Comparison of ENCODE assay signal across 18 mouse cellular contexts in genomic region chr6:32961477-32961876, GRCm38 (mm10).
"Had no signal": no experiment of that assay in that cellular context is flagged by ENCODE, and none has a peak within 500 bp of the region (broad histone marks: within the 10 kb centered on the region; RNA-seq: fewer than 3 reads in every experiment).

No protein-coding gene starts in this region.

- ATAC-seq: hindbrain, postnatal 0 days; inflammation-experienced regulatory T-cells, adult 6 months; intestine, embryonic 16.5 days had no signal

- H3K9ac ChIP-seq: liver, embryonic 13.5 days; midbrain, embryonic 12.5 days; neural tube, embryonic 12.5 days; neural tube, embryonic 15.5 days; stomach, embryonic 15.5 days had no signal

- H3K4me3 ChIP-seq: layer of hippocampus, adult 2 months; left cerebral cortex, adult 2 months; liver, embryonic 13.5 days; midbrain, embryonic 12.5 days; neural tube, embryonic 12.5 days; neural tube, embryonic 15.5 days; stomach, embryonic 15.5 days had no signal

- DNase-seq: layer of hippocampus, adult 9-11 months; liver, embryonic 13.5 days; lung, adult 2 months; lung, postnatal 14 days; lung, postnatal 4 days; right cerebral cortex, adult 18-20 months; right cerebral cortex, postnatal 14 days; right cerebral cortex, postnatal 4 days; thymus, postnatal 25 days had no signal

- H3K36me3 ChIP-seq: midbrain, embryonic 12.5 days; neural tube, embryonic 12.5 days; neural tube, embryonic 15.5 days; stomach, embryonic 15.5 days had no signal

- H3K4me2 ChIP-seq: liver, embryonic 13.5 days; midbrain, embryonic 12.5 days; neural tube, embryonic 12.5 days; neural tube, embryonic 15.5 days; stomach, embryonic 15.5 days had no signal

- H3K4me1 ChIP-seq: midbrain, embryonic 12.5 days; neural tube, embryonic 12.5 days had no signal

- H3K27me3 ChIP-seq: liver, embryonic 13.5 days; midbrain, embryonic 12.5 days; neural tube, embryonic 12.5 days; neural tube, embryonic 15.5 days; stomach, embryonic 15.5 days had no signal

- H3K27ac ChIP-seq: hindbrain, postnatal 0 days; layer of hippocampus, adult 2 months; left cerebral cortex, adult 2 months; liver, embryonic 13.5 days; midbrain, embryonic 12.5 days; neural tube, embryonic 12.5 days; neural tube, embryonic 15.5 days; stomach, embryonic 15.5 days had no signal

- H3K9me3 ChIP-seq: liver, embryonic 13.5 days; midbrain, embryonic 12.5 days; neural tube, embryonic 12.5 days; neural tube, embryonic 15.5 days; stomach, embryonic 15.5 days had no signal
